Comparison of ENCODE assay signal across 8 mouse cellular contexts in genomic region chr12:84417605-84417922, GRCm38 (mm10). TPM values are rescaled to one million over a fixed set of nuclear protein-coding genes. Genes with fewer than 3 reads are reported as not detected.
DNase-seq lines count a peak whose midpoint lies in the region; ATAC-seq and TF ChIP-seq lines count a peak whose summit lies in the region.

No protein-coding gene starts in this region.

- peak overlapping the region; percentile 88 for H3K4me2 ChIP-seq in kidney, embryonic 15.5 days
- peak overlapping the region; percentile 63 for H3K4me2 ChIP-seq in hindbrain, embryonic 14.5 days (replicated peaks)
- peak overlapping the region; percentile 72 for H3K4me2 ChIP-seq in midbrain, embryonic 14.5 days (ENCODE audit: low read length)

- H3K27ac ChIP-seq in kidney, embryonic 15.5 days: no peak overlapping the region
- H3K27ac ChIP-seq in cortical plate, adult 2 months (ENCODE audit: insufficient read depth, low read length): no peak overlapping the region; the same call in 1 of the 2 replicates
- H3K27ac ChIP-seq in hindbrain, embryonic 14.5 days: peak overlapping the region; percentile 83
- peak overlapping the region; percentile 81 for H3K27ac ChIP-seq in midbrain, embryonic 14.5 days (replicated peaks; ENCODE audit: low read depth, low read length)

- H3K27me3 ChIP-seq in kidney, embryonic 15.5 days: no peaks in the 10 kb centered on the region
- no peaks in the 10 kb centered on the region for H3K27me3 ChIP-seq in hindbrain, embryonic 14.5 days (ENCODE audit: control insufficient read depth, insufficient read depth, low read length)
- H3K27me3 ChIP-seq in midbrain, embryonic 14.5 days (ENCODE audit: control insufficient read depth, insufficient read depth, low read length): no peaks in the 10 kb centered on the region

- peaks cover 3% of the 10 kb centered on the region; the same call in 1 of the 2 replicates for H3K36me3 ChIP-seq in kidney, embryonic 15.5 days
- no peaks in the 10 kb centered on the region for H3K36me3 ChIP-seq in hindbrain, embryonic 14.5 days (replicated peaks; ENCODE audit: control insufficient read depth, insufficient read depth)
- no peaks in the 10 kb centered on the region for H3K36me3 ChIP-seq in midbrain, embryonic 14.5 days (ENCODE audit: control insufficient read depth, insufficient read depth, low read length)

- peak overlapping the region; percentile 67 for H3K4me3 ChIP-seq in kidney, embryonic 15.5 days (replicated peaks)
- H3K4me3 ChIP-seq in cortical plate, adult 2 months (ENCODE audit: insufficient read depth, low read length): peak overlapping the region; percentile 26
- peak overlapping the region; percentile 65 for H3K4me3 ChIP-seq in hindbrain, embryonic 14.5 days (replicated peaks; ENCODE audit: low read length)
- peak overlapping the region; percentile 57 for H3K4me3 ChIP-seq in midbrain, embryonic 14.5 days (replicated peaks; ENCODE audit: low read depth, low read length)

- no peak for TF ChIP-seq CTCF in cortical plate, adult 2 months (IDR thresholded peaks at IDR 0.05; ENCODE audit: extremely low read depth, insufficient read depth, low read length)

- no peak for DNase-seq in kidney, postnatal 10 days
- no peak for DNase-seq in hindbrain, embryonic 14.5 days (ENCODE audit: low spot score)
- no peak for DNase-seq in midbrain, embryonic 14.5 days
- DNase-seq in urinary bladder, adult 2 months (ENCODE audit: low spot score): no peak
- no peak for DNase-seq in retina, postnatal 1 day
- no peak for DNase-seq in urinary bladder, postnatal 36 days (ENCODE audit: low spot score in 2 of 2)

- no peaks in the 10 kb centered on the region; the same call in 1 of the 2 replicates for H3K9me3 ChIP-seq in kidney, embryonic 15.5 days (replicated peaks)
- H3K9me3 ChIP-seq in hindbrain, embryonic 14.5 days (ENCODE audit: control insufficient read depth, low read length): 0 out of 2 replicates have a peak, but pooled peaks cover 6% of the 10 kb centered on the region
- no peaks in the 10 kb centered on the region for H3K9me3 ChIP-seq in midbrain, embryonic 14.5 days (ENCODE audit: control insufficient read depth, low read length)

- H3K9ac ChIP-seq in kidney, embryonic 15.5 days: peak overlapping the region; percentile 54
- peak overlapping the region; percentile 73 for H3K9ac ChIP-seq in hindbrain, embryonic 14.5 days
- peak overlapping the region; percentile 65 for H3K9ac ChIP-seq in midbrain, embryonic 14.5 days (replicated peaks; ENCODE audit: low read length)

- ATAC-seq in kidney, embryonic 15.5 days (replicated peaks; ENCODE audit: low FRiP score): no peak
- 0 out of 2 replicates have a peak, but pooled peaks have one; percentile 4 for ATAC-seq in hindbrain, embryonic 14.5 days (ENCODE audit: low FRiP score)
- ATAC-seq in midbrain, embryonic 14.5 days (ENCODE audit: low FRiP score, low TSS enrichment): no peak

- WGBS in kidney, embryonic 15.5 days: 35% methylated on average over 18 of the region's 18 CpGs
- WGBS in hindbrain, embryonic 14.5 days: 35% methylated on average over 18 of the region's 18 CpGs
- WGBS in midbrain, embryonic 14.5 days: 35% methylated on average over 18 of the region's 18 CpGs

- TF ChIP-seq POLR2A in cortical plate, adult 2 months (IDR thresholded peaks at IDR 0.05; ENCODE audit: extremely low read depth, insufficient read depth, low read length): no peak

- H3K4me1 ChIP-seq in kidney, embryonic 15.5 days: peaks cover 6% of the 10 kb centered on the region; the same call in 1 of the 2 replicates
- H3K4me1 ChIP-seq in cortical plate, adult 2 months (ENCODE audit: control insufficient read depth, insufficient read depth, low read length): peaks cover 1% of the 10 kb centered on the region; the same call in 1 of the 2 replicates
- peaks cover 7% of the 10 kb centered on the region; the same call in 1 of the 2 replicates for H3K4me1 ChIP-seq in hindbrain, embryonic 14.5 days (replicated peaks; ENCODE audit: control insufficient read depth, insufficient read depth, low read length)
- H3K4me1 ChIP-seq in midbrain, embryonic 14.5 days (ENCODE audit: control insufficient read depth, insufficient read depth, low read length): no peaks in the 10 kb centered on the region

RNA-seq across cellular contexts. Expression of gene Rnf113a2, which starts 0.6 kb away (rescaled TPM):
- 23.8 and 24.8 TPM in 2 replicates for polyA plus RNA-seq in kidney, embryonic 15.5 days (2015; fragmentation: Nextera tagmentation; extraction: Ambion mirVana)
- 14.4 and 15.1 TPM in 2 replicates for polyA plus RNA-seq in cortical plate, adult 2 months (2012; rRNA removed)
- polyA plus RNA-seq in hindbrain, embryonic 14.5 days (2014; fragmentation: Nextera tagmentation; extraction: Ambion mirVana): 22.0 and 23.8 TPM in 2 replicates
- 21.8 and 22.6 TPM in 2 replicates for polyA plus RNA-seq in midbrain, embryonic 14.5 days (2014; fragmentation: Nextera tagmentation; extraction: Ambion mirVana)
- polyA plus RNA-seq in urinary bladder, adult 2 months (2012; rRNA removed): 20.2 and 22.3 TPM in 2 replicates

RNA-seq across cellular contexts. Expression of gene Bbof1, which starts 8.7 kb away (rescaled TPM):
- 1.2 and 1.7 TPM in 2 replicates for polyA plus RNA-seq in kidney, embryonic 15.5 days (2015; fragmentation: Nextera tagmentation; extraction: Ambion mirVana)
- polyA plus RNA-seq in cortical plate, adult 2 months (2012; rRNA removed): 7.5 and 7.8 TPM in 2 replicates
- 2.6 and 3.0 TPM in 2 replicates for polyA plus RNA-seq in hindbrain, embryonic 14.5 days (2014; fragmentation: Nextera tagmentation; extraction: Ambion mirVana)
- 2.8 and 3.4 TPM in 2 replicates for polyA plus RNA-seq in midbrain, embryonic 14.5 days (2014; fragmentation: Nextera tagmentation; extraction: Ambion mirVana)
- 1.8 and 2.3 TPM in 2 replicates for polyA plus RNA-seq in urinary bladder, adult 2 months (2012; rRNA removed)

RNA-seq across cellular contexts. Expression of gene Entpd5, which starts 8.7 kb away (rescaled TPM):
- polyA plus RNA-seq in kidney, embryonic 15.5 days (2015; fragmentation: Nextera tagmentation; extraction: Ambion mirVana): 36.8 and 38.0 TPM in 2 replicates
- polyA plus RNA-seq in cortical plate, adult 2 months (2012; rRNA removed): 20.3 and 24.6 TPM in 2 replicates
- polyA plus RNA-seq in hindbrain, embryonic 14.5 days (2014; fragmentation: Nextera tagmentation; extraction: Ambion mirVana): 11.3 and 13.6 TPM in 2 replicates
- 6.4 and 12.1 TPM in 2 replicates for polyA plus RNA-seq in midbrain, embryonic 14.5 days (2014; fragmentation: Nextera tagmentation; extraction: Ambion mirVana)
- 64.4 and 71.3 TPM in 2 replicates for polyA plus RNA-seq in urinary bladder, adult 2 months (2012; rRNA removed)

RNA-seq across cellular contexts. Expression of gene Aldh6a1, which starts 33.2 kb away (rescaled TPM):
- 60.7 and 62.8 TPM in 2 replicates for polyA plus RNA-seq in kidney, embryonic 15.5 days (2015; fragmentation: Nextera tagmentation; extraction: Ambion mirVana)
- 55.8 and 56.9 TPM in 2 replicates for polyA plus RNA-seq in cortical plate, adult 2 months (2012; rRNA removed)
- 37.9 and 38.3 TPM in 2 replicates for polyA plus RNA-seq in hindbrain, embryonic 14.5 days (2014; fragmentation: Nextera tagmentation; extraction: Ambion mirVana)
- polyA plus RNA-seq in midbrain, embryonic 14.5 days (2014; fragmentation: Nextera tagmentation; extraction: Ambion mirVana): 29.6 and 39.4 TPM in 2 replicates
- polyA plus RNA-seq in urinary bladder, adult 2 months (2012; rRNA removed): 76.3 and 78.6 TPM in 2 replicates

RNA-seq across cellular contexts. Expression of gene Lin52, which starts 33.7 kb away (rescaled TPM):
- polyA plus RNA-seq in kidney, embryonic 15.5 days (2015; fragmentation: Nextera tagmentation; extraction: Ambion mirVana): 23.2 and 23.4 TPM in 2 replicates
- polyA plus RNA-seq in cortical plate, adult 2 months (2012; rRNA removed): 31.4 and 41.0 TPM in 2 replicates
- 30.4 and 34.3 TPM in 2 replicates for polyA plus RNA-seq in hindbrain, embryonic 14.5 days (2014; fragmentation: Nextera tagmentation; extraction: Ambion mirVana)
- 37.1 and 41.5 TPM in 2 replicates for polyA plus RNA-seq in midbrain, embryonic 14.5 days (2014; fragmentation: Nextera tagmentation; extraction: Ambion mirVana)
- 16.4 and 17.0 TPM in 2 replicates for polyA plus RNA-seq in urinary bladder, adult 2 months (2012; rRNA removed)

Comparison
In these comparisons a context has a peak if more than half of its experiments do, and no peak if none do; other contexts are left out.
1. H3K27ac ChIP-seq: peak in hindbrain, embryonic 14.5 days (single experiment) and midbrain, embryonic 14.5 days (single experiment); none in kidney, embryonic 15.5 days (single experiment) and cortical plate, adult 2 months (single experiment).
2. Peak in every context shown above with its lines, with median percentiles within 50 percentile points of each other: H3K4me2 ChIP-seq, H3K4me3 ChIP-seq and H3K9ac ChIP-seq.